Mouse (Mus musculus) testis, adult 2 months (tissue): ENCODE results near the gene Gm10647.
"Not testable (repeated sequence)": the region's sequence is repeated elsewhere in the genome, so short reads cannot be mapped to it uniquely, and the experiment has no call there.

ENCODE experiments used
- CTCF ChIP-seq: fragments of 200-500 bp; IDR thresholded peaks from 2 replicates; pipeline ENCODE4 v1.5.1; 2012; ENCODE audit warnings: low read depth, mild to moderate bottlenecking, inconsistent platforms, low read length, moderate library complexity; ENCODE audit not compliant: control insufficient read depth, insufficient read depth, insufficient replicate concordance
- POLR2A ChIP-seq: fragments of 200-500 bp; IDR thresholded peaks from 2 replicates; pipeline ENCODE4 v1.6.1; 2012; ENCODE audit warnings: low read depth, mild to moderate bottlenecking, inconsistent platforms, low read length, moderate library complexity; ENCODE audit not compliant: control insufficient read depth

GRCm38 (mm10) chr9:66805951-66806350 is 9.1 kb downstream of the Gm10647 start:
- TF ChIP-seq POLR2A: peak; percentile 46
- TF ChIP-seq CTCF: not testable (repeated sequence)
